In genomic region chr12:112510733-112511372, GRCm38 (mm10) we compare ENCODE assay signal across 9 mouse cellular contexts. TPM values are rescaled to one million over a fixed set of nuclear protein-coding genes. Genes with fewer than 3 reads are reported as not detected.
A peak's percentile ranks its signal among the peaks of the same experiment; 100 is the strongest.
DNase-seq lines count a peak whose midpoint lies in the region; ATAC-seq and TF ChIP-seq lines count a peak whose summit lies in the region.
"Had no signal": no experiment of that assay in that cellular context is flagged by ENCODE, and none has a peak within 500 bp of the region (broad histone marks: within the 10 kb centered on the region; RNA-seq: fewer than 3 reads in every experiment).

No protein-coding gene starts in this region.

- H3K4me2 ChIP-seq in kidney, postnatal 0 days (ENCODE audit: low read length) = peak overlapping the region; percentile 51
- H3K4me2 ChIP-seq in stomach, embryonic 15.5 days = peak overlapping the region; percentile 58

- WGBS in kidney, postnatal 0 days = 2% methylated on average over 62 of the region's 62 CpGs
- 2% methylated on average over 62 of the region's 62 CpGs for WGBS in midbrain, embryonic 10.5 days
- 4% methylated on average over 62 of the region's 62 CpGs for WGBS in stomach, embryonic 15.5 days

- ATAC-seq in kidney, postnatal 0 days (replicated peaks; ENCODE audit: low FRiP score, low read depth) = peak; percentile 69; the same call in 1 of the 2 replicates
- peak; percentile 68 for ATAC-seq in stomach, embryonic 15.5 days (ENCODE audit: insufficient read depth, low FRiP score, low read depth)

- H3K36me3 ChIP-seq in kidney, postnatal 0 days (ENCODE audit: insufficient read depth, low read length) = no peaks in the 10 kb centered on the region
- no peaks in the 10 kb centered on the region for H3K36me3 ChIP-seq in midbrain, embryonic 10.5 days
- H3K36me3 ChIP-seq in stomach, embryonic 15.5 days = no peaks in the 10 kb centered on the region

- peak; percentile 55 for DNase-seq in kidney, postnatal 0 days (ENCODE audit: low spot score)
- no peak for DNase-seq in kidney, adult 8-10 months
- DNase-seq in brain, adult 2 months (ENCODE audit: low read depth, low spot score) = peak; percentile 82
- peak; percentile 49 to 59 for DNase-seq in frontal cortex, postnatal 14 days (ENCODE audit: low spot score in 2 of 2)
- DNase-seq in layer of hippocampus, adult 9-11 months = peak; percentile 58
- peak; percentile 47 for DNase-seq in midbrain, embryonic 10.5 days (ENCODE audit: low spot score)
- no peak for DNase-seq in spleen, adult 12 weeks (ENCODE audit: low spot score)

- peaks cover 15% of the 10 kb centered on the region for H3K27me3 ChIP-seq in kidney, postnatal 0 days (ENCODE audit: insufficient read depth, low read length)
- H3K27me3 ChIP-seq in midbrain, embryonic 10.5 days (ENCODE audit: low read depth, poor library complexity, severe bottlenecking) = peaks cover 46% of the 10 kb centered on the region
- peaks cover 24% of the 10 kb centered on the region for H3K27me3 ChIP-seq in stomach, embryonic 15.5 days (replicated peaks)

- no peak overlapping the region for H3K9ac ChIP-seq in kidney, postnatal 0 days (ENCODE audit: low read depth, low read length)
- no peak overlapping the region for H3K9ac ChIP-seq in stomach, embryonic 15.5 days

- no peak overlapping the region for H3K27ac ChIP-seq in kidney, postnatal 0 days
- peak overlapping the region; percentile 69 for H3K27ac ChIP-seq in midbrain, embryonic 10.5 days (replicated peaks)
- no peak overlapping the region for H3K27ac ChIP-seq in stomach, embryonic 15.5 days

- TF ChIP-seq CTCF in kidney, postnatal 0 days (IDR thresholded peaks at IDR 0.05; ENCODE audit: low read depth) = no peak

- no peaks in the 10 kb centered on the region for H3K9me3 ChIP-seq in kidney, postnatal 0 days (replicated peaks; ENCODE audit: low read length)
- H3K9me3 ChIP-seq in midbrain, embryonic 10.5 days (replicated peaks) = no peaks in the 10 kb centered on the region
- no peaks in the 10 kb centered on the region for H3K9me3 ChIP-seq in stomach, embryonic 15.5 days

- H3K4me3 ChIP-seq in kidney, postnatal 0 days (replicated peaks; ENCODE audit: low read depth, low read length) = 0 out of 2 replicates have a peak overlapping the region, but pooled peaks have one; percentile 16
- H3K4me3 ChIP-seq in midbrain, embryonic 10.5 days = peak overlapping the region; percentile 47
- H3K4me3 ChIP-seq in stomach, embryonic 15.5 days (replicated peaks) = peak overlapping the region; percentile 27

- no peaks in the 10 kb centered on the region for H3K4me1 ChIP-seq in kidney, postnatal 0 days (replicated peaks; ENCODE audit: insufficient read depth, low read length)
- peaks cover 41% of the 10 kb centered on the region for H3K4me1 ChIP-seq in midbrain, embryonic 10.5 days
- peaks cover 5% of the 10 kb centered on the region; the same call in 1 of the 2 replicates for H3K4me1 ChIP-seq in stomach, embryonic 15.5 days

RNA-seq across cellular contexts. Expression of gene Tmem179, which starts 5.7 kb away (rescaled TPM):
- polyA plus RNA-seq in kidney, postnatal 0 days (2015; fragmentation: Nextera tagmentation; extraction: Ambion mirVana) = 0.25 and 0.27 TPM in 2 replicates
- 2.8 and 4.9 TPM in 2 replicates for polyA plus RNA-seq in midbrain, embryonic 10.5 days (2016; fragmentation: Nextera tagmentation; extraction: Ambion mirVana)
- 2.7 TPM in 2 replicates for polyA plus RNA-seq in stomach, embryonic 15.5 days (2015; fragmentation: Nextera tagmentation; extraction: Ambion mirVana)
- polyA plus RNA-seq: liver, adult 2 months had no signal

RNA-seq across cellular contexts. Expression of gene A530016L24Rik, which starts 21.6 kb away (rescaled TPM):
- 0.36 and 0.43 TPM in 2 replicates for polyA plus RNA-seq in kidney, postnatal 0 days (2015; fragmentation: Nextera tagmentation; extraction: Ambion mirVana)
- not detected in 2 replicates for polyA plus RNA-seq in midbrain, embryonic 10.5 days (2016; fragmentation: Nextera tagmentation; extraction: Ambion mirVana)
- polyA plus RNA-seq in stomach, embryonic 15.5 days (2015; fragmentation: Nextera tagmentation; extraction: Ambion mirVana) = 0.18 and 0.21 TPM in 2 replicates

Comparison
In these comparisons a context has a peak if more than half of its experiments do, and no peak if none do; other contexts are left out.
1. DNase-seq: peak in kidney, postnatal 0 days (single experiment), brain, adult 2 months (single experiment), frontal cortex, postnatal 14 days (2 of 2), layer of hippocampus, adult 9-11 months (single experiment) and midbrain, embryonic 10.5 days (single experiment); none in kidney, adult 8-10 months (0 of 2) and spleen, adult 12 weeks (single experiment).
2. Peak in every context shown above with its lines, with median percentiles within 50 percentile points of each other: H3K4me3 ChIP-seq.